Mouse (Mus musculus) E14TG2a.4 (cell line): Measurements from ENCODE around the gene Ebf1.

Source experiments
- H3K27me3 ChIP-seq: 2 replicates; pipeline ENCODE4 v1.6.1; 2014; ENCODE audit warnings: low read length, control low read depth; ENCODE audit not compliant: insufficient read depth
- H3K36me3 ChIP-seq: 2 replicates; pipeline ENCODE4 v1.6.1; 2014; ENCODE audit warnings: low read length, control low read depth; ENCODE audit not compliant: insufficient read depth
- H3K4me1 ChIP-seq: replicated peaks from 2 replicates; pipeline ENCODE4 v1.6.1; 2014; ENCODE audit warnings: low read depth, low read length, control low read depth
- H3K4me3 ChIP-seq: replicated peaks from 2 replicates; pipeline ENCODE4 v1.5.1; 2014; ENCODE audit warnings: mild to moderate bottlenecking, low read length
- H3K9me3 ChIP-seq: 2 replicates; pipeline ENCODE4 v1.6.1; 2014; ENCODE audit warnings: low read length, control low read depth
- CTCF ChIP-seq: conservative IDR thresholded peaks from 2 replicates; pipeline ENCODE4 v1.5.1; 2014; ENCODE audit warnings: low read length
- NANOG ChIP-seq: IDR thresholded peaks from 2 replicates; pipeline ENCODE4 v1.6.1; 2014; ENCODE audit warnings: borderline replicate concordance, low read length, mixed read lengths
- POU5F1 ChIP-seq: IDR thresholded peaks from 2 replicates; pipeline ENCODE4 v1.6.1; 2014; ENCODE audit warnings: low read length, borderline replicate concordance

Ebf1 gene

DNA sequence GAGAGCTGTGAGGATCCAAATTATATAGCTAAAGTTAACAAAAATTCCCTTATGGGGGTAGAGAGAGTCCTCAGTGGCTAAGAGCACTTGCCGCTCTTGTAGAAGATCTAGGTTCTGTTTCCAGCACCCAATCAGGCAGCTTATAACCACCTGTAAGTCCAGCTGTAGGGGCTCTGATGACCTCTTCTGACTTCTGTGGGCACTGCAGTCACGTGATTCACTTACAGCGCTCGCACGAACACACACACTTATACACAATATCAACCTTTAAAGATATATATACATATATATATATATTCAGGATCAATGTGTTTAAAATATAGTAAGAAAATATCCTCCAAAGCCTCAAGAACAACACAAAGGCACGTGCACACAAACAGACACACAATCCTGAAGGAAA is 24.1 kb upstream of the Ebf1 start:
- Histone ChIP-seq H3K36me3 (no peaks in the 10 kb centered on the region), H3K4me3 (no peak overlapping the region), H3K4me1 (no peaks in the 10 kb centered on the region), H3K27me3 (no peaks in the 10 kb centered on the region), H3K9me3 (no peaks in the 10 kb centered on the region)
- TF ChIP-seq CTCF: peak; percentile 20; the same call in 1 of the 2 replicates
- no peak for TF ChIP-seq NANOG
- no peak for TF ChIP-seq POU5F1

DNA sequence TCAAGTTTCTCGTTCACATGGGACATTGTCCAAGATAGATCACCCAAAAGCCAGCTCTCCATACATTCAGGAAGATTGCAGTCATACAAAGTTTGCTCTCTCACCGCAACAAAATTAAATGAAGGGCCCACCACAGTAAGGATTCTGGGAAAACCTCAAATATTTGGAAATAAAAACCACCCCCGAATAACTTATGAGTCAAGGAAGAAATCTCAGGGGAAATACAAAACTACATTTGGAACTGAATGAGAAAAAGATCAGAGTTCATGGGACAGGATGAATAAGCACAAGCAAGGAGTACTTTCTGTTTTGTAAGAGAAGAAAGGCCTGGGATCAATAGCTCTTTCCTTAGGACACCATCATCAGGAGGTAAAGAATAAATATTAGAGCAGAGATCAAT is 22.3 kb upstream of the Ebf1 start:
- no peaks in the 10 kb centered on the region for H3K4me1 ChIP-seq
- H3K9me3 ChIP-seq: no peaks in the 10 kb centered on the region
- no peaks in the 10 kb centered on the region for H3K27me3 ChIP-seq
- no peak overlapping the region for H3K4me3 ChIP-seq
- no peak for TF ChIP-seq POU5F1
- TF ChIP-seq NANOG: no peak
- no peak for TF ChIP-seq CTCF
- H3K36me3 ChIP-seq: no peaks in the 10 kb centered on the region

- Histone ChIP-seq H3K4me1 (peaks cover 10% of the 10 kb centered on the region), H3K9me3 (no peaks in the 10 kb centered on the region), H3K36me3 (no peaks in the 10 kb centered on the region), H3K27me3 (peaks cover 23% of the 10 kb centered on the region), H3K4me3 (no peak overlapping the region)
- TF ChIP-seq CTCF (no peak), NANOG (no peak), POU5F1 (no peak)
These were observed 10.2 kb upstream of the Ebf1 start for GRCm38 (mm10) chr11:44606881-44607280.

DNA sequence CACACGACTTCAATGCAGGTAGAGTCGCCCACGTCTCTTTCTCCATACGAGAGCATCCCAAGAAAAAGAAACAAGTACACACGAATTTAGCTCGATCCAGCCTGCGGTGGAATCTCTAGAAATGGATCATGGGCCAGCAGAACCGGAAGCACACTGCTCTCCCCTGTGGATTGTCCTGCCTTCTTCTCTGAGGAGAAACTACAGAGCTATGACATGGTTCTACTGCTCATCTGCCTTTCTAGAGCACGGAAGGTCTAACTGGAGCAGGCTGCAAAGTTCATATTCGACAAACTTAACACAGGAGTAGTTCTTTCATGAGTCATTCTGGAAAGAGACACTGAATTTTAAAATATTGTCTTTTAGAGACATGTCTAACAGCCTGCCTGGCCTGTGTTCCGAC is 8.5 kb upstream of the Ebf1 start:
- Histone ChIP-seq H3K27me3 (peaks cover 41% of the 10 kb centered on the region), H3K4me1 (peaks cover 27% of the 10 kb centered on the region), H3K9me3 (no peaks in the 10 kb centered on the region), H3K36me3 (no peaks in the 10 kb centered on the region), H3K4me3 (no peak overlapping the region)
- TF ChIP-seq CTCF (no peak), POU5F1 (no peak), NANOG (no peak)

DNA sequence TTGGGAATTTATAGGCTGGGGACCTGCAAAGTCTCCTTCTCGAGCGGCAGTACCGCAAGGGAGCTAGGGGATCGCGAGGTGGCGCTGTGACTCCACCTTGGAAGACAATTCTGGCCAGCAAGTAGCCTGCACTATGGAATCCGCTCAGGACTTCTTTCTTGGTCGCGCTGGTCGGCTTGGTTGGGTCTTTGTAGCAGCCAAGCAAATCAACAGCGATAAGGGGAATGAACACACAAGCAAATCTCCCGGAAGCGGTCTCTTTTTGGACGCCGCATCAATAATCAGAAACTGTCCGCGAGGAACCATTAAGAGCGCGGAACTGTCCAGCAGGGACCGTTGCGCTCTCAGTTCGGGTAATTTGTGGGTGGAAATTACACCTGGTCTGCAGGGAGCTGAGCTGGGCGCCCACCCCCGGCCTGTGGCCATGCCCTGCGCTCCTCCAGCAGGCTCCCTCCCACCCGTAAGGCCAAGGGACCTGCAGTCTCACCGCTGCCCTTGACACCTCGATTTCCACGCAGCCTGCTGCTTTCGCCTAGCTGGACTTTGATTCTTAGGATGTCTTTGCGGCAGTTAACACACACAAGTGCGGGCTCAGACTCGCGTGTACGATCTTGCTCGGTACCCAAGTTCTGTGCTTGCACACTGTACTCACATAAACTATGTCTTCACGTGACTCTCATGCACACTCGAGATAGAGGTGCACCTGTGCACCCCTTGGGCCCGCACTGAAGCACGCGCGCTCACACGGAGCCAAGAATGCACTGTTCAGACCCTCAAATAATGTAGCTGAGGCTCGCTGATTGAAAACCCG is 5.9 kb upstream of the Ebf1 start:
- Histone ChIP-seq H3K27me3 (peaks cover 64% of the 10 kb centered on the region), H3K4me1 (peaks cover 31% of the 10 kb centered on the region), H3K36me3 (no peaks in the 10 kb centered on the region), H3K9me3 (no peaks in the 10 kb centered on the region), H3K4me3 (peak overlapping the region; percentile 75)
- no peak for TF ChIP-seq NANOG
- peak; percentile 90 for TF ChIP-seq CTCF

DNA sequence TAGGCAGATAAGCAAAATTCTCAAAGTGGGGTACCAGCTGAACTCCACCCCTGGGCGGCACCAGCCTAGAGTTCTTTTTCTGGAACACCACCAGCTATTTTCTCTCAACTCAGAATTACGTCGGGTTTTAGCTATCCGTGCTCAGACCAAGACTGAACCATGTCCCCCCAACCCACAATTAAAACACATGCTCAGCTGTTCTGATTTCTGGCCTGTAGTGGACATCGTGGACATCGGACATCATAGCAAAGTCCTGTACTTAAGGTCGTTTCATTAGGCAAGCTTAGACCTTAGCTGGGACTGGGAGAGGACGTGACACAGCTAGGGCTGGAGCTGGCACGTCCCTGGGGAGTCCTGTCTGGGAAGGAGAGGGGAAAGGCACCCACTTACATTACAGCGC is 5.0 kb upstream of the Ebf1 start:
- TF ChIP-seq CTCF (no peak), NANOG (no peak), POU5F1 (no peak)
- H3K4me1 ChIP-seq: peaks cover 38% of the 10 kb centered on the region
- H3K36me3 ChIP-seq: no peaks in the 10 kb centered on the region
- H3K4me3 ChIP-seq: no peak overlapping the region
- no peaks in the 10 kb centered on the region for H3K9me3 ChIP-seq
- peaks cover 72% of the 10 kb centered on the region for H3K27me3 ChIP-seq

DNA sequence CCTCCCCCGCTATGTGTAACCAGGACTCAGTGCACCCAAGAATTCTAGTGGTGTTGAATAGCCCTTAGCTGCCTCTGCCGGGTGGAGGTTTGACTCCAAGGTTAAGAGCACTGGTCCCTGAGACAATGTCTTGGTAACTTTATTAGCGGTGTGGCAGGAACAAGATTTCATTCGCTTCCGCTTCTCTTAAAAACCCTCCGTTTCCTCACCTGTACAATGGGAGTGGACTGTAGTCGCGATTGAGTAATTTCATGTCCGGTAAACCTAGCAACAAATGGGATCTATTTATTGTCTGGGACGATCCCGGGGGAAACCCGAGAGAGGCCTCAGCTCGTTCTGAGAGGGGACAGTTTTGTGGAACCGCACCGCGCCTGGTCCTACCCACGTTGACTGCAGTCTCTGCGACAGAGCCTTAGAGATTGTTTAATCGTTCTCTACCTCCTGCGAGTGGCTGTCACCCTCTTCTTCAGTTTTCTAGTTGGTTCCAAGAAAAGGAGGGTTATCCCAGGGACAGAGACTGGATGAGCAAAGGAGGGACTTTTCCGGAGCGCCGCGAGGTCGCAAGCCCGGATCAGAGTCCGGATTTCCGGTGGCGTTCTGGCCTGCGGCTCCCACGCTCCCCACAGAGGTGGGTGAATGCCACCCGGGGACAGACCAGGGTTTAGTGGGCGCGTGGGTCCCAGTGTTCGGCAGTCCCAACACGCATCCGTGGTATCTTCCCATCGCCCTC is 4.3 kb upstream of the Ebf1 start:
- Histone ChIP-seq H3K4me1 (peaks cover 41% of the 10 kb centered on the region), H3K4me3 (peak overlapping the region; percentile 58), H3K27me3 (peaks cover 78% of the 10 kb centered on the region), H3K9me3 (no peaks in the 10 kb centered on the region), H3K36me3 (no peaks in the 10 kb centered on the region)
- TF ChIP-seq NANOG: no peak
- no peak for TF ChIP-seq POU5F1
- TF ChIP-seq CTCF: no peak

- TF ChIP-seq CTCF: peak; percentile 27; the same call in 1 of the 2 replicates
- no peak for TF ChIP-seq POU5F1
- no peaks in the 10 kb centered on the region for H3K36me3 ChIP-seq
- peaks cover 41% of the 10 kb centered on the region for H3K4me1 ChIP-seq
- H3K4me3 ChIP-seq: peak overlapping the region; percentile 58
- peaks cover 81% of the 10 kb centered on the region for H3K27me3 ChIP-seq
- H3K9me3 ChIP-seq: no peaks in the 10 kb centered on the region
These were observed 3.5 kb upstream of the Ebf1 start for GRCm38 (mm10) chr11:44613411-44614180.
